Mouse (Mus musculus) urinary bladder, postnatal 10 days (tissue): Measurements from ENCODE around the gene Tmem150c.

Experiments
- DNase-seq: peaks from one replicate; pipeline ENCODE4 v3.0.0; 2022; ENCODE audit warnings: low spot score

Tmem150c gene

GRCm38 (mm10) chr5:100096955-100097354, 62.7 kb downstream of the Tmem150c start:
- DNase-seq: no peak

DNA sequence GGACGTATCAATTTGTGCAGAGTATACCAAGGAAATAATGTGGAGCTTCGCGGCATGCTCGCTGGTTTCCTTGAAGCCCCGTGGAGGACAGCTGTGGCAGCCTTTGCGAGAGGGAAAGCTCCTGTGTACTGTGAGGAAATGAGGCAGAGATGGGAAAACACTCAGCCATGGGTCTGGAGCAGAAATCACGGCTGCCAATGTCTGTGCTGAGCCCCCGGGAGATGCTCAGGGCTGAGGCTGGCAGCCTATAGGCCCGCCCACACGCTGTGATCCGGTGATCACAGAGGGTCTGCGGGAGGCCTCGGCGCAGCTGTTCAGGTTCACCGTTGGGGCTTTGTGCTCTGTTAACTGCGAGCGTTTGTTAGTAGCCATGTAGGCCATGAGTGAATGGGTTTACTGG, 68.0 kb downstream of the Tmem150c start:
- no peak for DNase-seq

DNA sequence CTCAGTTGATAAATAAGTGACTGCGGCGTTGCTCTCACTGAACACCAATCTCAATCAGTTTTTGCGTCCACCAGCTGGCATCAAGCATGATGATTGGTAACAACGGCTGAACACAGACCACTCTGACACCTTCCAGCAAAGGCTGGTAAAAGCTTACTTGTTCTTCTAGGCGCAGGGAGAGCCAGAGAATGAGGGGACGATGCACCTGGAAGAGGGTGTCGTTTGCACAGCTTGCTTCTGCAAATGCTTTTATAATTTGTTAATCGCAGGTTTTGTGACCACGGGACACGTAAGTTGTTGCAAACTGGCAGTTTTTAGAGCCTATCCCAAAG, 68.4 kb downstream of the Tmem150c start:
- DNase-seq: no peak

- DNase-seq: no peak
These were observed 68.9 kb downstream of the Tmem150c start for GRCm38 (mm10) chr5:100090515-100091262.

DNA sequence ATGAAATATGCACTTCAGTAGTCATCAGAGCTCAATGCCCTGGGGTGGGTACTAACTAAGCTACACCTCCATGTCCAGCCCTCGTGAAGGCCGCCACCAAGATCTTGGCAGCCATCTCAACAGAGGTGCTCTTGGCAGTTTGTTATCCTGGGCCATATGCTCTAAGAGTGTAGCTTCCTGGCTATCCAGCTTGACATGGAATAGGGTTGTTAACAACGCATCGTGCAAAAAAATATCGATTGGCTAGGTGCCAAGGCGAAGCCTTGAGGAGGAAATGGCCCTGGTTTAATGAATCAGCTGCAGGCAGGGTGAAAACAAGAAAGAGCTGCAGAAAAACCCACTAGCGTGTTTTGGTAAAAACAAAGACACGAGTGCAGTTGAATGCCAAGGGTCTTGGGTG, 74.5 kb downstream of the Tmem150c start:
- DNase-seq: no peak

GRCm38 (mm10) chr5:100083953-100084562, 75.5 kb downstream of the Tmem150c start:
- DNase-seq: no peak

- no peak for DNase-seq
These were observed 77.6 kb downstream of the Tmem150c start for GRCm38 (mm10) chr5:100082006-100082405.

- no peak for DNase-seq
These were observed 79.7 kb downstream of the Tmem150c start for GRCm38 (mm10) chr5:100079931-100080275.

GRCm38 (mm10) chr5:100079040-100079930, 80.3 kb downstream of the Tmem150c start:
- DNase-seq: no peak

GRCm38 (mm10) chr5:100074571-100074970, 85.0 kb downstream of the Tmem150c start:
- DNase-seq: no peak

DNA sequence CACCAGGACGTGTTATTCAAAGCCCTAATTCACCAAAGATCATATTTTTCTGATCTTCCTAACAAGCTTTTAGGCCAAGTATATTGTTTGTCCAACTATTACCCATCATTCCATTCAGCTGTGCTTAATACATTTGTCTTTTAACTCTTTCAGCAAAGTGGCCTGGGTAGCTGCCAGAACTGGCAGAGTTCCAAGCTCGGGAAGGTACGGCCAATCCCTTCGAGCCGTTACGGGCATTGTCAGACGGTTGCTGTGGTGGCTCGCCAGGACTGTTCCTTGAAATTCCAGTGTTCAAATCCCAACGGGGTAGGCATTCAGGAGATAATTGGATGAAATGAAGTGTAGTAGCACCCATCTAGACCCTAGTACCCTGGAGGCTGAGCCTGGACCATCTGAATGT, 87.1 kb downstream of the Tmem150c start:
- DNase-seq: no peak

DNA sequence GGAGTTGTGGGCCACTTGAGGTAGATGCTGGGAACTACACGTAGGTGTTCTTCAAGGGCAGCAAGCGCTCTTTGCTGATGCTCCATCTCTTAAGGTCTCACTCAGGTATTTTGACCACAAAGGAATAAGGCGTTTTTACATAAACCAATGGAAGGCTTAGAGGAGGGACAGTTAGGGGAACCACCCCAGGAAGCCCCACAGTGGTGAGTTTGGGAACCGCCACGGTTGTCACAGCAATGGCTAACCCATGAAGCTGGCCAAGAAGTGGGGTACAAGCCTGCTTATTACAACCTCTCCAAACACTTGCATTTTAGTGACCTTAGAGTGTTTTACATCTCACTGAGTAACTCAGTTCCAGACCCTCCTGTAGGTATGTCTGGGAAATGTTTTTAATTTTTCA, 88.1 kb downstream of the Tmem150c start:
- DNase-seq: no peak

DNA sequence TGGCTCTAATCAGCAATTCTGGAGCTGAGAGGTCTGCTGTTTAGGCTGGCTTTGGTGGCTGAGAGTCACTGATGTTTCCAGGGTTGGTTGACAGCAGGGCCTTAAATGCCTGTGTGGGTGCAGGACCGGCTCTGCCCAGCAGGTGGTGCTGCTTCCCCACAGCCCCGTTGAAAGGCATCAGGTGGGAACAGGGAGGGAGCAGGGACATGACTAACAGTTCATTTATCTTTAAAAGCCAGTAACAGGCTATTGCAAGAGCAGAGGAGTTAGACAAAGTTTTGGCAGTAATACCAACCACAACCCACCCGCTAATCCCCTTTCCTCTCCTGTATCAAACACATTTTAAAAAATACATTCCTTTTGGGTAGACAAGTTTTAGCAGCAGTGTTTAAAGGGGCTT, 89.4 kb downstream of the Tmem150c start:
- peak; percentile 64 for DNase-seq

DNA sequence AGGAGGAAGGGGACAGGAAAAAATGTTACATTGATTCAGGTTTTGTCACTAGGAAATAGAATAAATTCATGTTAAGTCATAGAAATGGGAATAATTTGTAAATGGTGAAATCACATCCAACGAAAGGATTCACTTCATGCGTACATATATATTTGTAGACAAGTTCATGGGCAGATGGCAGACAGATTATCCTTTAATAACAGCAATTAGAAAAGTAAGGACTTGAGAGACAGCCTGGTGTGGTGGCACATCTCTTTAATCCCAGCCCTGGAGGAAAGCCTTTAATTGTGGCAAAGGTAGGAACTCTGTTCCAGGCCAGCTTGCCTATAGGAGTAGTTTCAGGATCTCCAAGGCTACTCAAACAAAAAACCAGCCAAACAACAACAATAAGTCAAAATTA, 90.1 kb downstream of the Tmem150c start:
- no peak for DNase-seq

DNA sequence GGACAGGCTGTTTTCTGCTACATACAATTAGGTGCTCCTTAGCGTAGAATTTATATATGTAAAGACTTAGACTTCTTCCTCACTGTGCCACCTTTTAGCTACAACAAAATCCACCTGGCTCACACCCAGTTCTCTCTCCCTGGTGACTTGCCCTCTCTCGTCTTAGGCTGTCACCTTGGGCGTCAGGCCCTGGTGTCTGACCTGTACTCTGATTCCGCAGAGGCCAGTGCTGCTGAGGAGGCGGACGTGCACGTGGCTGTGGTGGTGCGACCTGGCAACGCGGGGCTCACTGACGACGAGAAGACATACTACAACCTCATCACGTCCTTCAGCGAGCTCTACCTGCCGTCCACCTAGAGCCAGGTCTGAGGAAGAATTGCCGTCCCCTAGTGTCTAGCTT, 92.0 kb downstream of the Tmem150c start:
- DNase-seq: no peak

- DNase-seq: no peak
These were observed 98.7 kb downstream of the Tmem150c start for GRCm38 (mm10) chr5:100060876-100061275.

GRCm38 (mm10) chr5:100059326-100059725, 100.3 kb downstream of the Tmem150c start:
- no peak for DNase-seq

GRCm38 (mm10) chr5:100058729-100059128, 100.9 kb downstream of the Tmem150c start:
- DNase-seq: no peak

GRCm38 (mm10) chr5:100057461-100058209, 102.0 kb downstream of the Tmem150c start:
- no peak for DNase-seq

DNA sequence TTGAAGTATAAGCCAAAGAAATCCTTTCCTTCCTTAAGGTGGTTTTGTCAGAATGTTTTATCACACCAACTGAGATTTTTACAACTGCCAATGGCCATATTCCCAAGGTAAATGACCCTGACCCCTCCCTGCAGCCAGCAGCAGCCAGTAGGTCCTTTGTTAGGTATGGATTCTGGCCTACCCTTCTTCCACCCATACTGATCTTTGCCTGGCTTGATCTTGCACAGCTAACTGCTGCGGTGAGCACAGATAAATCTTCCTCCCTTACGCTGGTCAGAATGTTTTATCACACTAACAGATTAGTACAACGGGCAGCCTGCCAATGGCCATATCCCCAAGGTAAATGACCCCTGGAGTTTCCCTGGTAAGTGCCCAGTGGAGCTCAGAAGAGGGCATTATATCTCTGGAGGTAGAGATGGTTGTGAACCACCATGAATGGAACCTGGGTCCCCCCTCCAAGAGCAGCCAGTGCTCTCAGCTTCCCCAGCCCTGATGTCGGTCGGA, 103.7 kb downstream of the Tmem150c start:
- DNase-seq: no peak

- DNase-seq: no peak
These were observed 104.6 kb downstream of the Tmem150c start for GRCm38 (mm10) chr5:100054807-100055547.
